Mouse (Mus musculus) neural tube, embryonic 12.5 days (tissue): ENCODE measurements around the gene 4930590J08Rik. TPM values are rescaled to one million over a fixed set of nuclear protein-coding genes. Genes with fewer than 3 reads are reported as not detected.

Experiments
- ATAC-seq: fragments of 200-750 bp; cut with Nextera tagmentation; 2 replicates; pipeline ENCODE4 v1.8.0; 2017; ENCODE audit warnings: low read depth, mild to moderate bottlenecking, moderate TSS enrichment, moderate library complexity; ENCODE audit not compliant: low FRiP score
- H3K27ac ChIP-seq: fragments of 300-500 bp; sonication (generic); 2 replicates; pipeline ENCODE4 v1.5.1; 2016
- H3K27me3 ChIP-seq: fragments of 300-500 bp; sonication (generic); replicated peaks from 2 replicates; pipeline ENCODE4 v1.6.1; 2016; ENCODE audit warnings: mild to moderate bottlenecking
- H3K36me3 ChIP-seq: fragments of 300-500 bp; sonication (generic); 2 replicates; pipeline ENCODE4 v1.6.1; 2016; ENCODE audit warnings: mild to moderate bottlenecking
- H3K4me1 ChIP-seq: fragments of 300-500 bp; sonication (generic); 2 replicates; pipeline ENCODE4 v1.6.1; 2016
- H3K4me2 ChIP-seq: fragments of 300-500 bp; sonication (generic); replicated peaks from 2 replicates; pipeline ENCODE4 v1.6.1; 2016; ENCODE audit warnings: mild to moderate bottlenecking
- H3K4me3 ChIP-seq: fragments of 300-500 bp; sonication (generic); 2 replicates; pipeline ENCODE4 v1.5.1; 2016
- H3K9ac ChIP-seq: fragments of 300-500 bp; sonication (generic); 2 replicates; pipeline ENCODE4 v1.6.1; 2016; ENCODE audit warnings: mild to moderate bottlenecking
- H3K9me3 ChIP-seq: fragments of 300-500 bp; sonication (generic); 2 replicates; pipeline ENCODE4 v1.6.1; 2016; ENCODE audit warnings: mild to moderate bottlenecking
- WGBS: fragments of 180-500 bp; shearing (Covaris S2); methylation state at CpG from one replicate; pipeline ENCODE4 v1.1.7; 2016; 5-methylcytosine and 5-hydroxymethylcytosine counted together
- polyA plus RNA-seq: library from polyadenylated mRNA; unstranded; fragments of >200 nt; fragmentation: Nextera tagmentation; extraction: Ambion mirVana; gene quantifications from 2 replicates; pipeline ENCODE4 v1.2.1, GENCODE M21; 2016

4930590J08Rik gene
- polyA plus RNA-seq, 1 experiment from 2014 or later, result 0.62 TPM

DNA sequence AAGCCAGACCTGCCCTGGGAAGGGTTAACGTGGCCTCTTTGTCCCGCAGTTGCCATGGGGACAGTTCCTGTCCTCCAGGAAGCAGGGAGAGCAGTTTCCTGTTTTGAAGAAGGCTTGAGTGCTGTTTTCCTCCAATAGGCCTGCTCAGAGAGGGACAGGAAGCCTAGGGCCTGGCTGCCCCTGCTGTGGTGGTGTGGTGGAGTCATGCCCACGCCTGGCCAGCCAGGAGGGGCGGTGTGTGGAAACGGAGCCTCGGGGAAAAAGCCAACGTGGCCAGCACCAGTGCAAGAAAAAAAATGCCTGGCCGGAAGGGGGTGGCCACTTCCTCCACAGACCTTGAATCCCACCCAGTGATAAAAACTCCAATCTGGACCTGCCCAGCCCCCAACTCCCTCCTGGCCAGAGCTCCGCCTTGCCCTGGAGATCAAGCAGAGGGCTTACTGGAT, 69.6 kb downstream of the 4930590J08Rik start:
- H3K4me1 ChIP-seq, result peaks cover 15% of the 10 kb centered on the region; the same call in 1 of the 2 replicates
- H3K36me3 ChIP-seq, result no peaks in the 10 kb centered on the region
- 51% methylated on average over 9 of the region's 9 CpGs for WGBS
- no peaks in the 10 kb centered on the region for H3K9me3 ChIP-seq
- ATAC-seq, result no peak
- H3K27me3 ChIP-seq, result peaks cover 5% of the 10 kb centered on the region; the same call in 1 of the 2 replicates
- H3K4me2 ChIP-seq, result no peak overlapping the region
- no peak overlapping the region for H3K9ac ChIP-seq
- no peak overlapping the region for H3K4me3 ChIP-seq
- no peak overlapping the region for H3K27ac ChIP-seq

DNA sequence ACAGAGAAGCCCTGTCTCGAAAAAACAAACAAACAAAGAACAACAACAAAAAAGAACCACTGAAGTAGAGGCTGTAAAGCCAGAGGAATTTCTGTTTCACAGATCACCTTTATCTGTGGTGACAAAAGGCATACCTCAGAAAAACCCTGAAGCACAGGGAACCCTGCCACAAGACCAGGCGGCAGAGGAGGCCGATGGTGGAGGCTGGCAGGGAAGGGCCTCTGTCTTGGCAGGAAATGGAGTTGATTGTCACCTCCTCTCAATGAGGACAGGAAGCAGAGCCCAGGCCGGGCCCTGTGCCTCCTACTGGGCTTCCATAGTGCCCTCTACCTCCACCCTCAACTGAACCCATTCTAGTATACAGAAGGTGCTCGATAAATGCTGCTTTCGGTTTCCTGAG, 71.4 kb downstream of the 4930590J08Rik start:
- no peak overlapping the region for H3K27ac ChIP-seq
- peaks cover 7% of the 10 kb centered on the region; the same call in 1 of the 2 replicates for H3K4me1 ChIP-seq
- WGBS, result 76% methylated on average over 6 of the region's 6 CpGs
- peaks cover 10% of the 10 kb centered on the region for H3K27me3 ChIP-seq
- no peak overlapping the region for H3K4me2 ChIP-seq
- no peak overlapping the region for H3K9ac ChIP-seq
- no peaks in the 10 kb centered on the region for H3K9me3 ChIP-seq
- H3K4me3 ChIP-seq, result no peak overlapping the region
- no peak for ATAC-seq
- H3K36me3 ChIP-seq, result no peaks in the 10 kb centered on the region

DNA sequence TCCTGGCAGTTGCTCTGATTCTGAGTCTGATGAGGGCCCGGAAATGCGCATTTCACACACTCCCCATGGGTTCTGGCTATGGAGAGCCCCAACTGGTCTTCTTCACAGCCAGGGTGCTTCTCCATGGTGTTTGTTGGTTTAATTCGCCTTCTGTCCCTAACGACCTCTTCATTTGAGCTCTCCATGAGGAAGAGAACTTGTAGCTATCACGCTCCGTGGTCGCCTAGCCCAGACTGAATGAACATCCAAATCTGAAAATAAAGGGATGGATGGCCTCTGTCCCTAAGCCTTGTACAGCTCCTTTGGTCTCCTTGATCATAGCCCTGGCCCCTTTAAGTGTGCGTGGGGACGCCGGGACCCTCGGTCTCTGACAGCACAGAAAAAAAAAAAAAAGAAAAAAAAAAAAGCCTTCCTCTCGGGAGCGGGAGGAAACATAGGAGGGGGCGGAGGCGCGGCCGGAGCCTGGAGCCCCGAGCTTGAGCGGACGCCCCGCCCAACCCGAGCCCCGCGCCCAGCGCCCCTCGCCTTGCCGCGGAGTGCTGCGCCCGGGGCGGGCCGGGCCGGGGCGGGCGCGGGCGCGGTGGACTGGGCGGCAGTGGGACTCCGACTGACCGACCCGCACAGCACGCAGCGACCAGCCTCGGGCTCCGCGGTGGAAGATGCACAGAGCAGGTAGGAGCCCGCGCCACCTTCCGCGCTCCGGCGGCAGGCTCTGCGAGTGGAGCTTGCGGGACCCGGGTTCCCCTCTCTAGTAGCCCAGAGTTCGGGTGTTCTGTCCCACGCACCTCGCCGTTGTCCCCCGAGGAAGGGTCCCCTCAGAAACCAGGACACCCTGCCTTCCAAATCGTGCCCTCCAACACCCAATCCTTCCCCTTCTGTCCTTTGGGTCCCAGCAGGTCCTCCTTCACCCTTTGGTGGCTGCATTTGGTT, 76.0 kb downstream of the 4930590J08Rik start, which contains the start of gene Fgd5:
Gene Fgd5 (plus strand): TSS at position 508 of the 930 bp plus-strand sequence.
- Histone ChIP-seq H3K4me2 (peak within 1 kb of the TSS; percentile 93), H3K27ac (no peak within 1 kb of the TSS), H3K4me3 (peak within 1 kb of the TSS; percentile 58), H3K36me3 (no peaks in the 10 kb centered on the region), H3K4me1 (no peaks in the 10 kb centered on the region; the same call in 1 of the 2 replicates), H3K9ac (peak within 1 kb of the TSS; percentile 70), H3K9me3 (no peaks in the 10 kb centered on the region), H3K27me3 (peaks cover 31% of the 10 kb centered on the region)
- WGBS, result 1% methylated on average over 36 of the region's 62 CpGs
- peak; percentile 73 for ATAC-seq

DNA sequence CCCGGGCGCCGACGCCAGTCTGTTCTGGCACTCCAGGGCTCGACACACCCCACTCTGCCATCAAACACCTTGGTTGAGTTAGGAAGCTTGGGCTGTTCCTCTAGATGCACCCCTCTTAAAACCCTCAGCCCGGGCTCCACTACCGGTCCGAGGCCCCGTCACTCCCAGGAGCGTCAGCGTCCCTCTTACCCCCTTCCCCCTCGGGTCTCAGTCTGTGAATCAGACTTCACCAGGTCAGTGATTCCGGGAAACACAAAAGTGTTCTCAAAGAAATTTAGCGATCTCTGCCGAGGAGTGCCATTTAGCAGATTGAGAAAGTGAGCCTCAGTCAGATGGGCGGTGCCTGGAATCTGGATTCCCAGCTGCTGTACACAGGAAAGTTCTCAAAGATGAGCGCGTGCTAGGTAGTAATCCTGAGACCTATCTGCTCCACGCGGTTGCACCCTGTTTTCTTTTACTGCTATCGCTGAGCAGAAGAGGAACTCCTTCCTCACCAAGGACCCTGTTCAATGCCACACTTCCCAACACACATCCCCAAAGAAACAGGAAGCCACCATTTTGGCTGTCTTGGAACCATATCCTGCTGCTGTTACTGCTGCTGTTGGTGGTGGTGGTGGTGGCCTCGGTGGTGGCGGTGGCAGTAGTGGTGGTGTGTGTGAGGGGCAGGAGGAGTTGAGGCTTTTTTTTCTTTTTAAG, 76.8 kb downstream of the 4930590J08Rik start:
- peak overlapping the region; percentile 58 for H3K4me3 ChIP-seq
- H3K27ac ChIP-seq, result no peak overlapping the region
- peak overlapping the region; percentile 70; the same call in 1 of the 2 replicates for H3K9ac ChIP-seq
- no peaks in the 10 kb centered on the region for H3K36me3 ChIP-seq
- H3K9me3 ChIP-seq, result no peaks in the 10 kb centered on the region
- ATAC-seq, result no peak
- WGBS, result 8% methylated on average over 23 of the region's 23 CpGs
- H3K27me3 ChIP-seq, result peaks cover 31% of the 10 kb centered on the region
- no peaks in the 10 kb centered on the region; the same call in 1 of the 2 replicates for H3K4me1 ChIP-seq
- H3K4me2 ChIP-seq, result peak overlapping the region; percentile 93

DNA sequence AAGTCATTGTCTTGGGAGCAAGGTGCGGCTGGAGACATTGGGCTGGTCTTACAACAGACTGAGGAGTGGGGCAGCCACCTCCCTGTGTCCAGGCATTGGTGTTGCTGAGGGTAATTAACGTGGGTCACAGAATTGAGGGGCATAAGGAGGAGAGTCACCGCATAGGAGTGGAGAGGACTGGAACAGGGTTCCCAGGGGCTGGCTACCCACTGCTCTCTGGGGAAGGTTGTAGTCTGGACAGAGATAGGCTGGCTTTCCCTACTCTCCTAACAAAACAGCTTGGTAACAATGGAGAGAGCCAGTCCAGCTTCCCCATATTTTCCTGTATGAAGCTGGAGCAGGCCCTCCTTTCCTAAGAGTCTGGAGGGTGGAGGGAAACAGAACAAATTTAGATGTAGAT, 77.4 kb downstream of the 4930590J08Rik start:
- Histone ChIP-seq H3K9ac (0 out of 2 replicates have a peak overlapping the region, but pooled peaks have one; percentile 3), H3K36me3 (no peaks in the 10 kb centered on the region), H3K4me2 (peak overlapping the region; percentile 93; the same call in 1 of the 2 replicates), H3K4me1 (no peaks in the 10 kb centered on the region; the same call in 1 of the 2 replicates), H3K27ac (no peak overlapping the region), H3K27me3 (peaks cover 31% of the 10 kb centered on the region), H3K4me3 (peak overlapping the region; percentile 58; the same call in 1 of the 2 replicates), H3K9me3 (no peaks in the 10 kb centered on the region)
- 36% methylated on average over 3 of the region's 3 CpGs for WGBS
- ATAC-seq, result no peak

DNA sequence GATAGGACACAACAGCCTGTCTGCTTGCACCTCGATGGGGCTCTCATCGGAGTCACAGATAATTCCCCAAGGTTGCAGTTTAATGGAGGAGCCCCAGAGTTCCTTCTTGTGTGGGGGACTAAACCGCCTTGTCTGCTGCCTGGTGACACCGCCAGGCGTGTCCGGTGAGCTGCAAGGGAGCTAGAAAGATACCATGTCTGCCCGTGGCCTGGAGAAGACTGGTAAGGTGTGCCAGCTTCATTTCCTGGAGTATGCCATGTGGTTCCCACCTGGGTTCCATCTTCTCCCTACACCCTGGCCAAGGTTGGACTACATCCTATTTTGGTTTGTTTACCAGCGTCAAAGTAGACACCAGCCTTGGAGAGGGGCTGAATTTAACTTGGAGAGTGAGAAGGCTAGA, 87.5 kb downstream of the 4930590J08Rik start:
- ATAC-seq, result no peak
- Histone ChIP-seq H3K9me3 (no peaks in the 10 kb centered on the region), H3K27me3 (no peaks in the 10 kb centered on the region), H3K27ac (no peak overlapping the region), H3K9ac (no peak overlapping the region), H3K4me1 (no peaks in the 10 kb centered on the region), H3K4me2 (no peak overlapping the region), H3K4me3 (no peak overlapping the region), H3K36me3 (no peaks in the 10 kb centered on the region)
- 92% methylated on average over 8 of the region's 8 CpGs for WGBS

DNA sequence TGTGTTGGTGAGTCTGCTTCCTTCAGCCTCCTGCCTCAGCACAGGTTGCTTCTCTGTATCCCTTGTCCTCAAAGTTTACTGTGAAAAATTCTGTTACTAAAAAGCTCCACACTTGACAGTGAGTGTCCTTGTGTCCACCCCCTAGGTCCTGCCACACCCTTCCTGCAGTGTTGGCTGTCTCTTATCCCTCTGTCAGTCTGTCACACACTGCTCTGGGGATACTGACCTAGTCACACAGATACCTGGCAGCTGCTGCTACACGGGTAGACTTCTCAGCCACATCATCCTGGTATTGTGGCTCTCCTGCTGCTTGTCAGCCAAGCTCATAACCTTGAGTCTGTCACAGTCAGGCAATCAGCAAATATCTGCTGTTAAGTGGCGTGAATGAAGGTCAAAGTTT, 90.2 kb downstream of the 4930590J08Rik start:
- WGBS, result 86% methylated on average over 2 of the region's 2 CpGs
- no peaks in the 10 kb centered on the region for H3K27me3 ChIP-seq

DNA sequence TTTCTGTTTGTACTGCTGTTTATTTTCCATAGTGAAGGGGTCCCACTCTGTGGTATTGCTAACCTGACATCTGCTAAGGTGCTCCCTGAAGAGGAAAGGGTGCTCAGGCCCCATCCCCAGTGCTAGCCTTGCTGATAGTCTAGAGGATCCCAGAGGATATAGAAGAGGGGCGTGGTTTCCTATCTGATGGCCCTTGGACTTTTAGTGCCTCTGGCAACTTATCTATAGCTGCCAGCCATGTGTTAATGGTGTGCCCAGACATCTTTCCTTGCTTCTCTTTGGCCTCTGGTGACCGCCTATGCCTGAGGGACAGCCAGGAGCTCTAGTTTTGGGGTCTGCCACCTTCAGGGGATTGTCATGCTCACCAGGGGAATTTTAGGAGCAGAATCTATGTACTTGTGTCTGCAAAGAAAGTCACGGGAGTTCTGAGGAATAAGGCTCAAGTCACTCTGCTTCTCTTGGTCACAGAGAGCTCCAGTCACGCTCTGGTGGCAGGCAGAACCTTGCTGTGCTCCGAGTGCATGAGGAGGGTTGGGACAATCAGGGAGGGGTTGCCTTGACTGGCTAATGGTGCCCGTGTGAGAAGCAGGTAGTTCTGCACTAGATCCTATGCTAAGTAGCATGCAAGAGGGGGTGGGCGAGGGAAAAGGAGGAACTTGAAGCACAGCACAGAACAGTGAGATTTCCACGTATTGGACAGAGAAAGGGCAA, 91.3 kb downstream of the 4930590J08Rik start:
- no peak overlapping the region for H3K4me2 ChIP-seq
- no peaks in the 10 kb centered on the region for H3K9me3 ChIP-seq
- no peak overlapping the region for H3K9ac ChIP-seq
- no peaks in the 10 kb centered on the region for H3K36me3 ChIP-seq
- 73% methylated on average over 8 of the region's 8 CpGs for WGBS
- no peak overlapping the region for H3K4me3 ChIP-seq
- H3K27ac ChIP-seq, result no peak overlapping the region
- peaks cover 5% of the 10 kb centered on the region; the same call in 1 of the 2 replicates for H3K4me1 ChIP-seq
- no peaks in the 10 kb centered on the region for H3K27me3 ChIP-seq
- ATAC-seq, result no peak

More for the DNA sequence above, 90.2 kb downstream of the 4930590J08Rik start:
- Histone ChIP-seq H3K4me3 (no peak overlapping the region), H3K36me3 (no peaks in the 10 kb centered on the region), H3K27ac (no peak overlapping the region), H3K4me1 (peaks cover 5% of the 10 kb centered on the region; the same call in 1 of the 2 replicates), H3K4me2 (no peak overlapping the region), H3K9me3 (no peaks in the 10 kb centered on the region), H3K9ac (no peak overlapping the region)
- ATAC-seq, result no peak

DNA sequence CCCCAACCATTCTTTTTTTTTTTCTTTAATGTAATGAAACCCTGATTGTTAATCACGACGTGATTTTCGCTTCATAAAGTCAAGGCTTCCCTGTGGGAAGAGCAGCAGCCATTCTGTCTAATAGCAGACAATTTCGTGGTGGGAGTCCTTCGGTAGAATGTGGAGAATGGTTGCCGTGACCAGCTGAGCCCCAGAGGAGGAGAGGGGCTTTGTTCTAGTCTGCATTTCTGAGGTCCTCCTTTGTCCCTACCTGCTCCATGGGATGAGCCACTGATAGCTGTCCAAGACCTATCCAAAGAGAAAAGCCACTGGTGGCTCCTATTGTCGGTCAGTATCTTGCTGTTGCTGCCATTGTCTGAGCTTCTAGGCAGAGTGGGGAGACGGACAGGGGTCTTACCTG, 93.5 kb downstream of the 4930590J08Rik start:
- ATAC-seq, result no peak
- WGBS, result 30% methylated on average over 8 of the region's 8 CpGs
- Histone ChIP-seq H3K27ac (peak overlapping the region; percentile 46; the same call in 1 of the 2 replicates), H3K9ac (peak overlapping the region; percentile 8; the same call in 1 of the 2 replicates), H3K4me2 (peak overlapping the region; percentile 22), H3K4me3 (no peak overlapping the region), H3K36me3 (no peaks in the 10 kb centered on the region), H3K4me1 (peaks cover 5% of the 10 kb centered on the region; the same call in 1 of the 2 replicates), H3K27me3 (no peaks in the 10 kb centered on the region), H3K9me3 (no peaks in the 10 kb centered on the region)
